Mouse (Mus musculus) MN1 (cell line): ENCODE measurements at regions not wholly inside any gene's neighbourhood (a gene's known extent, or its start where the extent isn't known, plus 50 kb on each side); places are given as distances from the start of the nearest gene placed in this dataset.
"Not testable (repeated sequence)": the region's sequence is repeated elsewhere in the genome, so short reads cannot be mapped to it uniquely, and the experiment has no call there.

Experiments used
- DNase-seq: peaks from one replicate; pipeline ENCODE4 v3.0.0-alpha.2; 2016; ENCODE audit warnings: low spot score

DNA sequence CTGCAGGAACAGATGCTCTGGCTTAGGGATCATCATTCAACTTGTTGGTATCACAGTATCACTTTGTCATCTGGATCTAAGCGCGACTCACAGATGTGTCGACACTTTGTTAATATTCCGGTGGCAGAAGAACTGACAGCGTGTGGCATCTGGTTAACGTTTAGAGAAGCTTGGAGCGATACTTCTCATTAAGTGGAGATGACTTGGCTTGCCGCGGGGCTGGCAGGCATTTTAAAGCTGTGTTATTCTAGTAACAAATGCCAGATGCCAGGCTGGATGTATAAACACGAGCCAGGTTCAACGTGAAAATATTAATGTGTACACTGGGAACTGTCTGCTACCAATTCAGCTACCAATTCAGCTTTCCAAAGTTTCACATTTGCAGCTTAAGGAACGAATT, 430.3 kb upstream of the Dab2 start:
- DNase-seq = peak; percentile 79

DNA sequence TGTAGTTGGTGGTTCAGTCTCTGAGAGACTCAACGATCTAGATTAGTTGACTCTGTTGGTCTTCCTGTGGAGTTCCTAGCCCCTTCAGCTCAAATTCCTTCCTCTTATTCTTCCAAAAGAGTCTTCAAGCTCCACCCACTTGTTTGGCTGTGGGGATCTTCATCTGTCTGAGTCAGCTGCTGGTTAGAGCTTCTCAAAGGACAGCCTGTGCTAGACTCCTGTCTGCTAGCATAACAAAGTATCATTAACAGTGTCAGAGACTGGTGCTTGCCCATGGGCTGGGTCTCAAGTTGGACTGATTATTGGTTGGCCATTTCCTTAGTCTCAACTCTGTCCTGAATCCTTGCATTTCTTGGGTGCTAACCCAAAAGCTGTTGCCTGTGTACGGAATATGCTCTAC, 429.7 kb upstream of the Dab2 start:
- DNase-seq = peak; percentile 30

GRCm38 (mm10) chr15:5872042-5872441, 427.5 kb upstream of the Dab2 start:
- DNase-seq = no peak

- DNase-seq = no peak
Observed at GRCm38 (mm10) chr15:5877749-5878148, 421.8 kb upstream of the Dab2 start.

DNA sequence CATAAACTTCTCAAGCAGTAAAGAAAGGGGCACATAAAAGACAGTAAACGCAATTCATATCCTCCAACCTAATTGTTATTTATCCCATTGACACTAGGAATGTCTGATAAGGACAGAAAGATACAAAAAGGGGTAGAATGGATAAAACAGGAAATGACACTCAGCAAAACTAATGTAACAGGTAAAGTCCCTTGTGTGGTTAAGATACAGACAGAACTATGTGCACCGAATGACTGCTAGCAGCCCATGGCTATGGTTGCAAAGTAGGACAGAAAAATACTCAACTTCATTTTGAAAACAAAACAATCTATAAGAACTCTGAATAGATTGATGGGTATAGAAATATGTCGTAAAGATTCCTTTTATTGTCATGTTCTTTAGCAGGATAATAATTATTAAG, 408.4 kb upstream of the Dab2 start:
- DNase-seq = no peak

DNA sequence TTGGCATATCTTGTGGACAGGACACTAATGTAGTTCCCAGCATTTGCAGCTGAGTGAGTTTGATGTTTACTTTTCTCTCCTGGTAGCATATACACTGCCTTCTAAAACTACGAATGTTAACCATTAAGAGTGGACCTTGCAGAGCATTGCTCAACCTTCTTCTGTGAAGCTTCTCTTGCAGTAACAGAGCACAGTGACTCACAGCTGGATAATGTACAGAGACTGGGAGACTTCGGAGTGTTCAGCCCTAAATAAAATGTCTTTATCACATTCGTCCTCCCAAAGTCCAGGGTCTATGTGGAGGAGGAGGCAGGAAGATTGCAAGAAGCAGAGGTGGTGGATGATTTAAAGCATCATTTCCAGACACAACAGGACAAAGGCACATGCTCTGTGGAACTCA, 407.6 kb upstream of the Dab2 start:
- DNase-seq = no peak

DNA sequence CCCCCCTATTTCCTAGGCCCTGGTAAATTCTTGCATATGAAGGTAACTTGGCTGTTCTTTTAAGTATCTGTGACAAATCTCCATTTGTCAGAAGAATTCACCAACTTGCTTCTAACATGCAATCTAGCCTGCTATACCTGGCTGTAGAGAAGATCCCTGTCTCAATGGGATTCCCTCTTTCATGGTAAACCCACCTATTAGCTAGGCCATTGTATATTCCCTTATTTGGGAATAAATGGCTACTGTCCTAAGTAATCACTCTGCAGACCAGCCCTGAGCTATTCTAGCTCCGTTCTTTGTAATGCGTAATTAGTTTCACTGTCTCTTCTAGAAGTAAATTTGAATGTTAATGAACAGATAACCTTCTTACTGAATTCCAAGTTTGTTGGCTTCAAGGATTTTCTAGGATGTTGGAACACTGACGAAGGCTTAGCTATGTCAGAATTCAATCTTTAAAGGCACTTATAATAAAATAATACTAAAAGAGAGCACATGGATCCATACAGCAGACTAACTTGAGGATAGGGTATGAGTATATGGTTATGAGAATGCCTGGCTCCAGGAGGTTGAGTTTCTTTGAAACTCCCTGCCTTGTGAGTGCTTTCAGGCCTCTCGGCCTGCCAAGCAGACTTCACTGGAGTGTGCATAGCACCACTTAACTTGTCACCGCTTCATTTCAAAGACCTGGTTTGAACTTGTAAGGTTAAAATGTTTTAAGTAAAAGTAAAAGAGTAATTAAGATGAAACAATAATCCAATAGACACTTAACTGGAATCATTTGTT, 403.7 kb upstream of the Dab2 start:
- not testable (repeated sequence) for DNase-seq

DNA sequence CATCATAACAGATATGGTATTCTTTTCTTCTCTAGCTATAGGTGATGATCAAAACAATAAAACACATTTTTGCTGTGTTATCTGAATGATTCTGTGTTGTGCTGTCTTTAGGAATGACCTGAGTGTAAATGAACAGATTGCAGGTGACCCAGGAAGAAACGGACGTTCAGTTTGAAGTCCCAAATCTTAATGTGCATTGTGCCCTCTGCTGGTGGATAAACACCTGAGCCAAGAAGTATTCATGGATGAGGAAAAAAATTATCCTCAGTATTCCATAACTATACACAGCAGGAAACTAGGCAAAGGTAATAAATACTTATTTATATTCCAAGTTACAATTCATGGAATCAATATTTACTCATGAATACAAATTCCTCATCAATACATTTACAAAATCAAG, 384.3 kb upstream of the Dab2 start:
- peak; percentile 69 for DNase-seq

DNA sequence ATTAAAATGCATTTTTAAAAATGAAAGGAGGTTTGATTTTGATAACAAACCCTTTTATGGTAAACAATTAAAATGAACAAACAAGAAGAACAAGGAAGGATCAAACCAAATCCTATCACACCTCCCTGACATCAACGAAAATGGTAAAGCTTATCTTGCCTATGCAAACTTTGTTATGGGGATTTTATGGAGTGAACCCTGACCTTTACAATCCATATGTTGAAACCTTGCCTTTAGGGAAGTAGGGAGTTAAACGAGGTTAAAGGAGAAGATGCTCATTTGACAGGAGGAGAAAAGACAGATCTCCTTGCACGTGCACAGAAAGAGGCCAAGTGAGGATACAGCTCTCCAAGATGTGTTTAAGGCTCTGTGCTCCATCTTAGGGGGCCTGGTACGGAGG, 379.5 kb upstream of the Dab2 start:
- DNase-seq = no peak

- no peak for DNase-seq
Observed at GRCm38 (mm10) chr15:5927768-5928167, 371.8 kb upstream of the Dab2 start.

DNA sequence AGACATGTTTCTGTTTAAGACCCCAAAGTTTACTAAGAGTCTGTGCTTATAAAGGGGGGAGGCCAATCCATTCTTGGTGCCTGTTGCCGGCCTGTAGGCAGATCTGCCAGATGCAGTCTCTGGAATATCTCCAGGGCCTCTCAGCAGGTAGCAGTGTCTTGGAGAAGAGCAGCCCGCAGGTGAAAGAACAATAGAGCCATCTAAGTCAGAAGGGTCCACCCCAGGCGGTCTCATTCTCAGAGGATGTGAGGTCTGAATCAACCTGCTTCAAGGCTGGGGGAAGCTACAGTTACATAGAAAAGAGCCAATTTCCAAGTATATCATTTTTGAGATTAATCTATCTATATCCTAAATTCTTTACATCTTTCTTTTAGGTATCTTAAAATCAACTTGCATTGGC, 366.0 kb upstream of the Dab2 start:
- DNase-seq = no peak

GRCm38 (mm10) chr15:5940945-5941344, 358.6 kb upstream of the Dab2 start:
- no peak for DNase-seq

DNA sequence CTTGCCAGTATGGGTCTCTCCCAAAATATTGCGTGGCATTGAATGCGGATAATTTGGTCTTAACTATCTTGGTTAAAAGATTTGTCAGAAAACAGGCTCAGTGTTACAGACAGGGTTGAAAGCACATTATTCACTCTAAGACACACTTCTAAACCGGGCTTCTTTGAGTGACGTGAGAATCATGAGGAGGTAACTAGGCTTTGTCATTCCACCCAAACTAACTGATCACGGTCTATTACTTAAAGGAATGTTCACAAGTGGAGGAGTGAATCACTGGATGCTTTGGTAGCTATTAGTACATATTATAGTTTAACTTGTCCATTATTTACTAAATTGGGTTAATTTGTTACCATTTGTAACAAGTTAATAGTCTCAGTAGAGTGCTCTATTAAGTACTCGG, 352.9 kb upstream of the Dab2 start:
- no peak for DNase-seq

GRCm38 (mm10) chr15:5950919-5951318, 348.7 kb upstream of the Dab2 start:
- DNase-seq = no peak

- DNase-seq = not testable (repeated sequence)
Observed at GRCm38 (mm10) chr15:5951661-5952060, 347.9 kb upstream of the Dab2 start.

GRCm38 (mm10) chr15:5953106-5953505, 346.5 kb upstream of the Dab2 start:
- no peak for DNase-seq

DNA sequence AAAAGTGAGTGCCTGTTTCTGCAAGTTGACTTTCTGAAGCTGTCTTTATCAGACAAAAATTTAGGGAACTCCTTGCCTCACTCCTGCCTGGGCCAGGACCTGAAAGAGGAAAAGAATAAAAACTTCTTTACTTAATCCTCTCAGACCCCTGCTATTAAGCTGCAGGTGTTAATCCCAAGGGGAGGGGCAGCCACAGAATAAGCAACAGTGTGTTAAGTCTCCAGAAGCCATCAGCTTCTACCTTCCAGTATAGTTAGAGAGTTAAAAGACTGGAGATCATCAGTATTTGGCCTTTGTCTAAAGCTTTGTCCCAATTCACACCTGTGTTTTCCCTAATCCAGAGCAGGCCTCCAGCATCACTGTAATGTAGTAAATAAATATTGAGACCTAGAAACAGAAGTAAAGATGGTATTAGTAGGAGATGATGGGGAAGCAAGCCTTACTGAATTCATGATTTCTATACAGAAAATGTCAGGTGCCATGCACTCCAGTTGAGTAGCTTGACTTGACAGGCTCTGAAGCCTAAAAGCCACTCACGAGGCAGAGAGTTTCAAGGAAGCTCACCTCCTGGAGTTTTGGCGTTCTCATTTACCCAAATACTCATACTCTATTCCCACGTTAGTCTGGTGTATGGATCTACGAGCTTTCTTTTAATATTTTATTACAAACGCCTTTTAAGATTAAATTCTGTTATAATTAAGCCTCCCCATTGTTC, 308.1 kb upstream of the Dab2 start:
- no peak for DNase-seq

DNA sequence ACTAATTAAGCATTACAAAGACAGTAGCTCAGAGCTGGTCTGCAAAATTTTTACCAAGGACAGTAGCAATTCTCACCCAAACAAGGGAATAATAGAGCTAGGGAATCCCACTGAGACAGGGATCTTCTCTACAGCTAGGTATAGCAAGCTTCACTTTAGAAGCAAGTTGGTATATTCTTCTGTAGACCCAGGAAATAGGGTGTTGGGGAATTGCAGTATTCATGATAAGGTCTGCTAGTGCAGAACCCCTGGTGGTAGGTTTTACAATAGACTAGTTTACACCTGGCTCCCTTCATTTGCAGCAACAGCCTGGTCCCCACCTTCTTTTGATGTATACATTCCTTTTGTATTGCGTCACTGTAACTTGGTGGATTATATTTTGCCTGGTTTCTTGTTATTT, 307.4 kb upstream of the Dab2 start:
- not testable (repeated sequence) for DNase-seq

- no peak for DNase-seq
Observed at GRCm38 (mm10) chr15:6000816-6001215, 298.8 kb upstream of the Dab2 start.

- DNase-seq = no peak
Observed at GRCm38 (mm10) chr15:6001394-6001793, 298.2 kb upstream of the Dab2 start.

- no peak for DNase-seq
Observed at GRCm38 (mm10) chr15:6014982-6015381, 284.6 kb upstream of the Dab2 start.

- no peak for DNase-seq
Observed at GRCm38 (mm10) chr15:6016637-6017049, 282.9 kb upstream of the Dab2 start.

- no peak for DNase-seq
Observed at GRCm38 (mm10) chr15:6025543-6025942, 274.0 kb upstream of the Dab2 start.

- DNase-seq = no peak
Observed at GRCm38 (mm10) chr15:6029214-6029613, 270.4 kb upstream of the Dab2 start.
